Mouse (Mus musculus) intestine, embryonic 15.5 days (tissue): ENCODE measurements around the gene Rmi2. TPM values are rescaled to one million over a fixed set of nuclear protein-coding genes. Genes with fewer than 3 reads are reported as not detected.

Source experiments
- ATAC-seq: fragments of 200-750 bp; cut with Nextera tagmentation; 2 replicates; pipeline ENCODE4 v1.8.0; 2017; ENCODE audit warnings: moderate TSS enrichment, moderate library complexity
- H3K27ac ChIP-seq: fragments of 300-500 bp; sonication (generic); 2 replicates; pipeline ENCODE4 v1.5.1; 2015; ENCODE audit warnings: mild to moderate bottlenecking, inconsistent platforms
- H3K27me3 ChIP-seq: fragments of 300-500 bp; sonication (generic); replicated peaks from 2 replicates; pipeline ENCODE4 v1.6.1; 2015; ENCODE audit warnings: inconsistent platforms
- H3K36me3 ChIP-seq: fragments of 300-500 bp; sonication (generic); 2 replicates; pipeline ENCODE4 v1.6.1; 2015; ENCODE audit warnings: inconsistent platforms
- H3K4me1 ChIP-seq: fragments of 300-500 bp; sonication (generic); replicated peaks from 2 replicates; pipeline ENCODE4 v1.6.1; 2015; ENCODE audit warnings: inconsistent platforms
- H3K4me2 ChIP-seq: fragments of 300-500 bp; sonication (generic); replicated peaks from 2 replicates; pipeline ENCODE4 v1.6.1; 2015; ENCODE audit warnings: mild to moderate bottlenecking, inconsistent platforms
- H3K4me3 ChIP-seq: fragments of 300-500 bp; sonication (generic); replicated peaks from 2 replicates; pipeline ENCODE4 v1.5.1; 2015; ENCODE audit warnings: inconsistent platforms
- H3K9ac ChIP-seq: fragments of 300-500 bp; sonication (generic); 2 replicates; pipeline ENCODE4 v1.6.1; 2015; ENCODE audit warnings: inconsistent platforms
- H3K9me3 ChIP-seq: fragments of 300-500 bp; sonication (generic); 2 replicates; pipeline ENCODE4 v1.6.1; 2016; ENCODE audit warnings: inconsistent platforms
- WGBS: fragments of 180-500 bp; shearing (Covaris S2); methylation state at CpG from one replicate; pipeline ENCODE4 v1.1.7; 2015; 5-methylcytosine and 5-hydroxymethylcytosine counted together
- polyA plus RNA-seq: library from polyadenylated mRNA; unstranded; fragments of >200 nt; fragmentation: Nextera tagmentation; extraction: Ambion mirVana; gene quantifications from 2 replicates; pipeline ENCODE4 v1.2.1, GENCODE M21; 2015

Rmi2 gene
- polyA plus RNA-seq, 1 experiment from 2014 or later: 2.8 TPM

DNA sequence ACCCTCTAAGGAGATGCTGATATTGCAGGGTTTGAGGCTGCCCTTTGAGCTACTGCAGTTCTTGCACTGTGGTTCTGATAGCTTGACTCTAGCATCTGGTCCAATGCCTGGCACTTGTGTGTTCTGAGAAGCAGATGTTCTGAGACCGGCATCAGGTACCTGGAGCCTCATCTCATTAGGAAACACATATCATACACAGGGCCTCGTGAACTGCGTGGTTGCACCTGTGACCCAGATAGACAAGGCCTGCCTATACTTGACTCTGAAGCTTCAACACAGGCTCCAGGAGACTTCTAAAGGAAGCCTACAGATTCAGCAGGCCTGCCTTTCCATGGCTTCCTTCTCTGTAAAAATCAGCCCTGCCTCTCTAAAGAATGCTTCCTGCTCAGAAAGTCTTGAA lies 1.5 kb downstream of the Rmi2 start:
- no peaks in the 10 kb centered on the region for H3K36me3 ChIP-seq
- H3K4me2 ChIP-seq: no peak overlapping the region
- H3K4me3 ChIP-seq: no peak overlapping the region
- peaks cover 19% of the 10 kb centered on the region for H3K4me1 ChIP-seq
- ATAC-seq: no peak
- H3K27me3 ChIP-seq: no peaks in the 10 kb centered on the region
- H3K9ac ChIP-seq: no peak overlapping the region
- H3K27ac ChIP-seq: no peak overlapping the region
- WGBS: 87% methylated on average over 3 of the region's 3 CpGs
- no peaks in the 10 kb centered on the region for H3K9me3 ChIP-seq

DNA sequence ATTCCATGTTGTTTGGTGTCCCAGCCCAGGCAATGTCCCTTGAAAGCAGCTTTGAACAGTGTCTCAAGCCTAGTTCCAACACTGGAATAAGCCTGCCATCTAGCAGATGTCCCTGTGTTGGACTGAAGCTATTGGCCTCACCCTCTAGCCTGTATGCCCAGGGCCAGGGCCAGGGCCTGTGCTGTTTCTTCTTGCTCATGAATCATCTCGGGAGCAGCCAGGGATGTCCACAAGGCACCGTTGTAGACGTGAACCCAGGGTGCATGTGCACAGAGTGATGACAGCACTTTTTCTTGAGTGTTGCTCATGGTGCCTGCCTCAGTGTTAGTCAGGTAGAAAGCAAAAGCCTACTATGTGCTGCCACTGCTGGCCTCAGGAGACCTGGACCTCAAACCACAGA lies 2.4 kb downstream of the Rmi2 start:
- H3K9me3 ChIP-seq: no peaks in the 10 kb centered on the region
- H3K9ac ChIP-seq: no peak overlapping the region
- ATAC-seq: no peak
- H3K27ac ChIP-seq: no peak overlapping the region
- H3K27me3 ChIP-seq: no peaks in the 10 kb centered on the region
- H3K4me3 ChIP-seq: no peak overlapping the region
- 80% methylated on average over 3 of the region's 3 CpGs for WGBS
- H3K4me2 ChIP-seq: peak overlapping the region; percentile 39; the same call in 1 of the 2 replicates
- H3K36me3 ChIP-seq: no peaks in the 10 kb centered on the region
- peaks cover 19% of the 10 kb centered on the region for H3K4me1 ChIP-seq

- H3K4me1 ChIP-seq: peaks cover 19% of the 10 kb centered on the region
- H3K4me2 ChIP-seq: peak overlapping the region; percentile 39
- H3K9me3 ChIP-seq: no peaks in the 10 kb centered on the region
- no peak overlapping the region for H3K9ac ChIP-seq
- H3K27me3 ChIP-seq: no peaks in the 10 kb centered on the region
- WGBS: 76% methylated on average over 1 of the region's 1 CpGs
- ATAC-seq: no peak; the same call in 1 of the 2 replicates
- no peaks in the 10 kb centered on the region for H3K36me3 ChIP-seq
- H3K27ac ChIP-seq: peak overlapping the region; percentile 82
- H3K4me3 ChIP-seq: no peak overlapping the region
Measured at GRCm38 (mm10) chr16:10837903-10838302, 3.0 kb downstream of the Rmi2 start.

GRCm38 (mm10) chr16:10838487-10839245 lies 3.8 kb downstream of the Rmi2 start:
- Histone ChIP-seq H3K27ac (peak overlapping the region; percentile 82), H3K27me3 (no peaks in the 10 kb centered on the region), H3K4me3 (no peak overlapping the region), H3K4me2 (peak overlapping the region; percentile 39), H3K9ac (no peak overlapping the region), H3K9me3 (no peaks in the 10 kb centered on the region), H3K36me3 (no peaks in the 10 kb centered on the region), H3K4me1 (peaks cover 22% of the 10 kb centered on the region)
- WGBS: 36% methylated on average over 10 of the region's 10 CpGs
- ATAC-seq: peak; percentile 58

GRCm38 (mm10) chr16:10840018-10840417 lies 5.2 kb downstream of the Rmi2 start:
- no peaks in the 10 kb centered on the region for H3K36me3 ChIP-seq
- H3K4me1 ChIP-seq: peaks cover 30% of the 10 kb centered on the region
- no peak overlapping the region for H3K4me3 ChIP-seq
- H3K9ac ChIP-seq: no peak overlapping the region
- H3K27me3 ChIP-seq: no peaks in the 10 kb centered on the region
- no peak overlapping the region for H3K4me2 ChIP-seq
- no peak overlapping the region for H3K27ac ChIP-seq
- no peaks in the 10 kb centered on the region for H3K9me3 ChIP-seq
- 84% methylated on average over 13 of the region's 14 CpGs for WGBS
- ATAC-seq: no peak

DNA sequence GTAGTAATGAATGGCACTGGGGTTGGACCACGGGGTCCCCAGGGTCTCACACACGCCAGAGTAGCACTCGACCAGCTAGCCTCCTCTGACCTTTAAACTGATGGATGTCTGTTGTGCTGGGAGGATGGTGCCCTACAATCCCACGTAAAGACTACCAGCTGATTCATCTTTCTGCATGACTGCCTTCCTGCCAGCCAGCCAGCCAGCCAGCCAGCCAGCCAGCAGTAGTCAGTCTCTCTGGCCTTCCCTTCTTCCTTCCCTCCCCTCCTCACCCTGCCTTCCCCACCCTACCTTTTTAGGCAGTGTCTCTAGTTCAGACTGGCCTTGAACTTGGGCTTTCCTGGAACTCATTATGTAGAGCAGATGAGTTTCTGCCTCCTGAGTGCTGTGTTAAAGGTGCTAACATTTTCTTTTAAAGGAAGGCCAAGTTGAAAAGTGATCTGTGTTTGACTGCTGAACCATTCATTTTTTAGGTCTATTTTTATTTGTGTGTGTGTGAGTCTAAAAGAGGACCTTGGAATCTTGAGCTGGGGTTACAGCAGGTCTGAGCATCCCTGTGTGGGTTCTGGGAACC lies 7.5 kb downstream of the Rmi2 start:
- no peak for ATAC-seq
- H3K9ac ChIP-seq: no peak overlapping the region
- H3K4me2 ChIP-seq: no peak overlapping the region
- no peak overlapping the region for H3K27ac ChIP-seq
- H3K36me3 ChIP-seq: no peaks in the 10 kb centered on the region
- peaks cover 25% of the 10 kb centered on the region for H3K4me1 ChIP-seq
- H3K27me3 ChIP-seq: no peaks in the 10 kb centered on the region
- H3K9me3 ChIP-seq: no peaks in the 10 kb centered on the region
- no peak overlapping the region for H3K4me3 ChIP-seq
- 78% methylated on average over 4 of the region's 4 CpGs for WGBS

GRCm38 (mm10) chr16:10843486-10844318 lies 8.8 kb downstream of the Rmi2 start:
- WGBS: 19% methylated on average over 18 of the region's 18 CpGs
- no peak for ATAC-seq

DNA sequence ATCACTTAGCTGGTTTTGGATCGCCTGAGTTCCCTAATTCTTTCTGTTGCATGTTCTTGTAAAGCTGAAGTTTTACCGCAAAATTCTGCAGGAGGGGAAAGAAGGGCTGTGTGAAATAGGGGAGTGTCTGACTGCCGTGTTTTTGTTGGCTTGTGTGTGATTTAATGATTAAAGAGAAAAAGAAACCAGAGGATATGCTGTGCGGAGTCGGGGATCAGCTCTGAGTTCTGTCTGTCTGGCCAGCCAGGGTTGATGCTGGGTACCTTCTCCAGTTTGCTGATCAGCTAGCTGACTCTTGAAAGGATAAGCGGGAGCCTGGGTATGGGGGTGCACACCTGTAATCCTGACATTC lies 9.4 kb downstream of the Rmi2 start:
- no peak overlapping the region for H3K9ac ChIP-seq
- ATAC-seq: no peak
- H3K4me2 ChIP-seq: peak overlapping the region; percentile 50
- no peaks in the 10 kb centered on the region for H3K36me3 ChIP-seq
- no peaks in the 10 kb centered on the region for H3K27me3 ChIP-seq
- WGBS: 55% methylated on average over 6 of the region's 6 CpGs
- H3K4me3 ChIP-seq: no peak overlapping the region
- H3K27ac ChIP-seq: no peak overlapping the region
- H3K4me1 ChIP-seq: peaks cover 16% of the 10 kb centered on the region; the same call in 1 of the 2 replicates
- H3K9me3 ChIP-seq: no peaks in the 10 kb centered on the region

More at GRCm38 (mm10) chr16:10843486-10844318, 8.8 kb downstream of the Rmi2 start:
- H3K36me3 ChIP-seq: no peaks in the 10 kb centered on the region
- no peaks in the 10 kb centered on the region for H3K27me3 ChIP-seq
- peak overlapping the region; percentile 44 for H3K27ac ChIP-seq
- H3K9ac ChIP-seq: 0 out of 2 replicates have a peak overlapping the region, but pooled peaks have one; percentile 8
- peak overlapping the region; percentile 50 for H3K4me2 ChIP-seq
- no peaks in the 10 kb centered on the region for H3K9me3 ChIP-seq
- peaks cover 19% of the 10 kb centered on the region; the same call in 1 of the 2 replicates for H3K4me1 ChIP-seq
- H3K4me3 ChIP-seq: no peak overlapping the region; the same call in 1 of the 2 replicates

DNA sequence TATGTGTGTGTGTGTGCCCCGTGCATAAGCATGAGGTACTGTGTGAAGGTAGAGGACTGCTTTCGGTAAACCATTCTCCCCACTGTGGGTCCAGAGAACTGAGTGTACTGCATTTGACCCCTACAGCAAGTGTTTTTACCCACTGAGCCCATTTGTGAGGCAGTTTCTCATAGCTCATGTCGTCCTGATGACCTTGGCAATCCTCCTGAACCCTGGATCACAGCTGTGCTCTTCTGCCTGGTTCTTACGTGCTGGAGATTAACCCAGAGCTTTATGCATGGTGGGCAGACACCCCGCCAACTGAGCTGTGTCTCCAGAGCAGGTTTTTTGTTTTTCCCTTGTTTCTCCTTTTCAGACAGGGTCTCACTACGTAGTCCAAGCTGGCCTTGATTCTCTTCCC lies 11.1 kb downstream of the Rmi2 start:
- Histone ChIP-seq H3K9me3 (no peaks in the 10 kb centered on the region), H3K9ac (no peak overlapping the region), H3K4me1 (peaks cover 26% of the 10 kb centered on the region), H3K27me3 (no peaks in the 10 kb centered on the region), H3K27ac (no peak overlapping the region), H3K36me3 (no peaks in the 10 kb centered on the region), H3K4me2 (no peak overlapping the region), H3K4me3 (no peak overlapping the region)
- WGBS: 83% methylated on average over 6 of the region's 6 CpGs
- ATAC-seq: no peak

- Histone ChIP-seq H3K9ac (no peak overlapping the region), H3K4me1 (peaks cover 26% of the 10 kb centered on the region), H3K4me2 (no peak overlapping the region), H3K4me3 (no peak overlapping the region), H3K27me3 (no peaks in the 10 kb centered on the region), H3K27ac (no peak overlapping the region), H3K9me3 (no peaks in the 10 kb centered on the region), H3K36me3 (no peaks in the 10 kb centered on the region)
- 0 out of 2 replicates have a peak, but pooled peaks have one; percentile 61 for ATAC-seq
- 58% methylated on average over 4 of the region's 4 CpGs for WGBS
Measured at GRCm38 (mm10) chr16:10846503-10846902, 11.6 kb downstream of the Rmi2 start.

DNA sequence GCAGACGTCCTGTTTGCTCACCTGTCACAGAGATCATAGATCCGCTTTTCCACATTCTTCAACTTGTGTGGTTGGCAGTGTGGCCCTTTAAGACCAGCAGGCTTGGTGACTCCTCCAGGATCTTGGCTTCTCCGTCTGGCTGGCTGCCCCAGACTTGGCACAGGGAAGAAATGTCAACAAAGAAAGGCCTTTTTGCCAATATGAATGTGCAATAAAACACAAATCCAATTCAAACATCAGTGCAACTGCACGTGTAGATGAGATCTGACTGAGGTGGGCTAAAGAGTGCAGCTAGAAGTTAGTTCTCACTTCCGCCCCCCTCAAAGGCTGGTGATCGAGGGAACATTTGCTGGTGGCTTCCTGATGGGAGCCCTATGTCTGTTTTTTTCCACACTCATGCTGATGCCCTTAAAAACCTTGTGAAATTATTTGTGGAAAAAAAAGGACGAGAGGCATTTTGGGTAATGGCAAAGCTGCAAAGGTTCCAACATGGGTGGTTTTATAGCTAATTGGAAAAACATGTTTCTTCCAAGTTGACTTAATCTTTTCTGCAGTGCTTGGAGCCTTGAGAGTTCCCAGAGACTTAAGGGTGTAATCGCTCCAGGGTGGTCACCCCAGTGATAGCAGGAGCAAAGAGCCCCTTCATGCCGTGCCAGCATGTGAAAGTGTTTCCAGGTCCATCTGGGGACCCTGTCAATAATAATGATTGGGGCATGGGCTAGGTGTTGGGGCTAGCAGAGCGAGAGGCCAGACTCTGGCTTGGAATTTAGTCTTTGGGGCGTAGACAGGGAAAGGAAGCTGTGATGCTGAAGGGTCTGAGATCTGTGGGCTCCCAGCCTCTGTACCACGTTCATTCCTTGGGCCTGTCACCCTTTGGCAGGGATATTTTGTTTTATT lies 15.4 kb downstream of the Rmi2 start:
- Histone ChIP-seq H3K4me3 (no peak overlapping the region), H3K9ac (no peak overlapping the region), H3K36me3 (no peaks in the 10 kb centered on the region), H3K4me1 (peaks cover 15% of the 10 kb centered on the region; the same call in 1 of the 2 replicates), H3K9me3 (no peaks in the 10 kb centered on the region), H3K4me2 (no peak overlapping the region), H3K27ac (no peak overlapping the region), H3K27me3 (no peaks in the 10 kb centered on the region)
- 53% methylated on average over 12 of the region's 12 CpGs for WGBS
- ATAC-seq: peak; percentile 52; the same call in 1 of the 2 replicates
